15 mouse cellular contexts compared by ENCODE assay signal in genomic region chr7:36710387-36710786, GRCm38 (mm10). TPM values are rescaled to one million over a fixed set of nuclear protein-coding genes. Genes with fewer than 3 reads are reported as not detected.
DNase-seq lines count a peak whose midpoint lies in the region; ATAC-seq and TF ChIP-seq lines count a peak whose summit lies in the region.
"Had no signal": no experiment of that assay in that cellular context is flagged by ENCODE, and none has a peak within 500 bp of the region (broad histone marks: within the 10 kb centered on the region; RNA-seq: fewer than 3 reads in every experiment).

No protein-coding gene starts in this region.

- H3K9me3 ChIP-seq in lung, embryonic 14.5 days (ENCODE audit: low read depth, low read length) = no peaks in the 10 kb centered on the region
- no peaks in the 10 kb centered on the region for H3K9me3 ChIP-seq in hindbrain, embryonic 10.5 days
- H3K9me3 ChIP-seq in intestine, embryonic 15.5 days = no peaks in the 10 kb centered on the region
- no peaks in the 10 kb centered on the region for H3K9me3 ChIP-seq in neural tube, embryonic 14.5 days (ENCODE audit: control insufficient read depth, low read length)

- ATAC-seq in lung, embryonic 14.5 days (ENCODE audit: insufficient read depth) = no peak
- no peak for ATAC-seq in intestine, embryonic 15.5 days
- no peak for ATAC-seq in neural tube, embryonic 14.5 days (ENCODE audit: low read depth)
- ATAC-seq: Patski had no signal

- H3K4me1 ChIP-seq in lung, embryonic 14.5 days (ENCODE audit: insufficient read depth) = peaks cover 24% of the 10 kb centered on the region
- peaks cover 68% of the 10 kb centered on the region for H3K4me1 ChIP-seq in hindbrain, embryonic 10.5 days (replicated peaks)
- H3K4me1 ChIP-seq in intestine, embryonic 15.5 days (replicated peaks) = peaks cover 19% of the 10 kb centered on the region
- peaks cover 57% of the 10 kb centered on the region for H3K4me1 ChIP-seq in neural tube, embryonic 14.5 days (ENCODE audit: control insufficient read depth, insufficient read depth, low read length)

- 0 out of 2 replicates have a peak overlapping the region, but pooled peaks have one; percentile 20 for H3K4me2 ChIP-seq in lung, embryonic 14.5 days
- peak overlapping the region; percentile 18; the same call in 1 of the 2 replicates for H3K4me2 ChIP-seq in intestine, embryonic 15.5 days (replicated peaks)
- peak overlapping the region; percentile 65 for H3K4me2 ChIP-seq in neural tube, embryonic 14.5 days (ENCODE audit: low read depth, low read length)
- H3K4me2 ChIP-seq: midbrain, embryonic 11.5 days had no signal

- TF ChIP-seq CTCF in lung, embryonic 14.5 days (IDR thresholded peaks at IDR 0.05; ENCODE audit: low read depth) = no peak

- H3K27me3 ChIP-seq in lung, embryonic 14.5 days (ENCODE audit: insufficient read depth, low read length) = no peaks in the 10 kb centered on the region
- H3K27me3 ChIP-seq in hindbrain, embryonic 10.5 days (ENCODE audit: insufficient read depth, poor library complexity, severe bottlenecking) = no peaks in the 10 kb centered on the region
- no peaks in the 10 kb centered on the region for H3K27me3 ChIP-seq in intestine, embryonic 15.5 days (replicated peaks)
- H3K27me3 ChIP-seq in neural tube, embryonic 14.5 days (ENCODE audit: control insufficient read depth, insufficient read depth, low read length) = no peaks in the 10 kb centered on the region
- H3K27me3 ChIP-seq: CH12.LX had no signal

- no peaks in the 10 kb centered on the region for H3K36me3 ChIP-seq in lung, embryonic 14.5 days (ENCODE audit: insufficient read depth)
- H3K36me3 ChIP-seq in hindbrain, embryonic 10.5 days = no peaks in the 10 kb centered on the region
- no peaks in the 10 kb centered on the region for H3K36me3 ChIP-seq in intestine, embryonic 15.5 days
- no peaks in the 10 kb centered on the region for H3K36me3 ChIP-seq in neural tube, embryonic 14.5 days (ENCODE audit: control insufficient read depth, insufficient read depth, low read length)

- WGBS in lung, embryonic 14.5 days = 34% methylated on average over 6 of the region's 6 CpGs
- 52% methylated on average over 6 of the region's 6 CpGs for WGBS in hindbrain, embryonic 10.5 days
- WGBS in intestine, embryonic 15.5 days = 31% methylated on average over 6 of the region's 6 CpGs
- 8% methylated on average over 6 of the region's 6 CpGs for WGBS in neural tube, embryonic 14.5 days

- H3K4me3 ChIP-seq in lung, embryonic 14.5 days (ENCODE audit: low read depth, low read length) = no peak overlapping the region
- H3K4me3 ChIP-seq in hindbrain, embryonic 10.5 days = no peak overlapping the region
- H3K4me3 ChIP-seq in intestine, embryonic 15.5 days (replicated peaks) = no peak overlapping the region
- peak overlapping the region; percentile 12 for H3K4me3 ChIP-seq in neural tube, embryonic 14.5 days (ENCODE audit: low read depth, low read length)
- H3K4me3 ChIP-seq: heart, adult 2 months had no signal

- DNase-seq in lung, embryonic 14.5 days = no peak
- no peak for DNase-seq in lung, postnatal 10 days
- DNase-seq in hindbrain, embryonic 10.5 days (ENCODE audit: low spot score) = peak; percentile 48
- DNase-seq in urinary bladder, adult 2 months (ENCODE audit: low spot score) = no peak
- no peak for DNase-seq in right cerebral cortex, postnatal 25 days
- DNase-seq: cerebellum, postnatal 14 days; heart, adult 2 months; heart, postnatal 14 days; right cerebral cortex, postnatal 4 days had no signal

- no peak overlapping the region for H3K27ac ChIP-seq in lung, embryonic 14.5 days (ENCODE audit: low read depth)
- H3K27ac ChIP-seq in hindbrain, embryonic 10.5 days = peak overlapping the region; percentile 82
- no peak overlapping the region for H3K27ac ChIP-seq in intestine, embryonic 15.5 days
- peak overlapping the region; percentile 48 for H3K27ac ChIP-seq in neural tube, embryonic 14.5 days (ENCODE audit: low read depth, low read length)
- H3K27ac ChIP-seq: heart, adult 2 months; kidney, postnatal 0 days had no signal

- H3K9ac ChIP-seq in lung, embryonic 14.5 days = no peak overlapping the region
- no peak overlapping the region for H3K9ac ChIP-seq in intestine, embryonic 15.5 days
- no peak overlapping the region for H3K9ac ChIP-seq in neural tube, embryonic 14.5 days (replicated peaks; ENCODE audit: low read depth, low read length)

RNA-seq across cellular contexts. Expression of gene Tshz3, which starts 12.5 kb away (rescaled TPM):
- 21.1 and 23.3 TPM in 2 replicates for polyA plus RNA-seq in lung, embryonic 14.5 days (2014; fragmentation: Nextera tagmentation; extraction: Ambion mirVana)
- polyA plus RNA-seq in hindbrain, embryonic 10.5 days (2016; fragmentation: Nextera tagmentation; extraction: Ambion mirVana) = 5.4 and 9.1 TPM in 2 replicates
- polyA plus RNA-seq in intestine, embryonic 15.5 days (2015; fragmentation: Nextera tagmentation; extraction: Ambion mirVana) = 10.2 and 11.2 TPM in 2 replicates
- polyA plus RNA-seq in neural tube, embryonic 14.5 days (2014; fragmentation: Nextera tagmentation; extraction: Ambion mirVana) = 87.2 and 104 TPM in 2 replicates
- polyA plus RNA-seq in urinary bladder, adult 2 months (2012; rRNA removed) = 22.7 and 34.0 TPM in 2 replicates

Comparison
In these comparisons a context has a peak if more than half of its experiments do, and no peak if none do; other contexts are left out.
1. H3K27ac ChIP-seq: peak in hindbrain, embryonic 10.5 days (single experiment) and neural tube, embryonic 14.5 days (single experiment); none in lung, embryonic 14.5 days (single experiment) and intestine, embryonic 15.5 days (single experiment).
2. Peak in every context shown above with its lines, with median percentiles within 50 percentile points of each other: H3K4me2 ChIP-seq.